Mouse (Mus musculus) bone marrow macrophage, adult 2 months (primary cell): ENCODE results near the gene Fgfrl1.

ENCODE experiments used
- CTCF ChIP-seq: IDR thresholded peaks from 2 replicates; pipeline ENCODE4 v1.5.1; 2012; ENCODE audit warnings: low read depth, mild to moderate bottlenecking, low read length, moderate library complexity
- POLR2A ChIP-seq: IDR thresholded peaks from 2 replicates; pipeline ENCODE4 v1.6.1; 2012; ENCODE audit warnings: mild to moderate bottlenecking, low read depth, low read length, borderline replicate concordance

- no peak for TF ChIP-seq CTCF
- TF ChIP-seq POLR2A: no peak
Measured at GRCm38 (mm10) chr5:108676772-108677498, 15.2 kb upstream of the Fgfrl1 start.
